Mouse (Mus musculus): ENCODE measurements around the gene Phc3. TPM values are rescaled to one million over a fixed set of nuclear protein-coding genes. Genes with fewer than 3 reads are reported as not detected.

Gene Phc3
- 5.8 and 7.0 TPM in 2 replicates for polyA plus RNA-seq (2015; fragmentation: Nextera tagmentation; extraction: Ambion mirVana)

DNA sequence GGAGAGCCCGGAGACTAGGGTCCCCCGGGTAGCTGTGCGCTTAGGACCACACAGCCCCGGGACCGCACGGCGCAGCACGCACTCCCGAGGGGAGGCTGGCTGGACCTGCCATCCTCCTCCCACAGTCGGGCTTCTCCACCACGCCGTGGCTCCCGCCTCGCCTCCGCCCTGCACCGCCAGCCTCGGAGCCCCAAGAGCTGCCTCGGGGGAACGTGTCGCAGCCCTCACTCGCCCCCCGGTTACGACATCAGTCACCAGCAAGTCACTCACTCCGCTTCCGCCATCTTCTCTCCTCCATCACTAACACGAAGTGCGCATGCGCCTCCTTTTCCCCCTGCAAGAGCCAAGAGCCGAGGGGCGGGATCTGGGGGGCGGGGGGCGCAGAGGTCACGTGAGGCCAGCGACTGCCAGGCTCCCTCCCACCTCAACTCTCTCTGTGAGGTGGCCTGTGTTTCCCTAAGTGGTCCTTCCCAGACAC lies at the start of gene Phc3:
Gene Phc3 (minus strand): TSS at position 312 of the 478 bp plus-strand sequence.
- WGBS: under 1% methylated on average over 27 of the region's 34 CpGs

DNA sequence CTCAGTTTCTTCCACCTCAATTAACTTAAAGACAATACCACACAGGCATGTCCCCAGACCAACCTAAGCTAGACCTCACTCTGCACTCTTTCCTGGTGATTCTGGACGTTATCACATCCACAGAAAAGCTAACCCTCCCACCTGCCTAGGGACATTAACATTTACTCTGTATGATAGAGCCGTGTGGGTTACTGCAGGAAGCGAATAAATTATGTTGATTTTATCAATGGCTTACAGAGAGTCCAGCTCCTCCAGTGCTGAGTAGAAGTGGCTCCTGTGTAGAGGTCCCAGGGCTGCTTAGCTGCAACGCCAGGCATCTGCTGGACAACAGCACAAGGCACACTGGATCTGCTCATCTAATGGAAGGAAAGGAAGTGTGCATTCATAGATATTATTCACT lies 48.4 kb upstream of the Phc3 start:
- peak overlapping the region; percentile 69; the same call in 1 of the 2 replicates for H3K27ac ChIP-seq
- H3K27me3 ChIP-seq: no peaks in the 10 kb centered on the region
- 48% methylated on average over 4 of the region's 4 CpGs for WGBS
- no peak overlapping the region for H3K4me3 ChIP-seq (replicated peaks)
- no peak overlapping the region for H3K4me2 ChIP-seq
- peaks cover 18% of the 10 kb centered on the region for H3K36me3 ChIP-seq
- H3K9me3 ChIP-seq (replicated peaks): no peaks in the 10 kb centered on the region
- no peak overlapping the region for H3K9ac ChIP-seq
- no peak for ATAC-seq (replicated peaks; ENCODE audit: low FRiP score)
- H3K4me1 ChIP-seq: peaks cover 48% of the 10 kb centered on the region

More for the DNA sequence above, at the start of gene Phc3:
- peak within 1 kb of the TSS; percentile 62 for H3K4me2 ChIP-seq
- H3K36me3 ChIP-seq: peaks cover 21% of the 10 kb centered on the region
- no peaks in the 10 kb centered on the region for H3K27me3 ChIP-seq
- ATAC-seq (replicated peaks; ENCODE audit: low FRiP score): peak; percentile 91
- H3K27ac ChIP-seq: peak within 1 kb of the TSS; percentile 86
- peak within 1 kb of the TSS; percentile 93 for H3K4me3 ChIP-seq (replicated peaks)
- H3K9ac ChIP-seq: peak within 1 kb of the TSS; percentile 89
- no peaks in the 10 kb centered on the region for H3K9me3 ChIP-seq (replicated peaks)
- peaks cover 9% of the 10 kb centered on the region for H3K4me1 ChIP-seq

DNA sequence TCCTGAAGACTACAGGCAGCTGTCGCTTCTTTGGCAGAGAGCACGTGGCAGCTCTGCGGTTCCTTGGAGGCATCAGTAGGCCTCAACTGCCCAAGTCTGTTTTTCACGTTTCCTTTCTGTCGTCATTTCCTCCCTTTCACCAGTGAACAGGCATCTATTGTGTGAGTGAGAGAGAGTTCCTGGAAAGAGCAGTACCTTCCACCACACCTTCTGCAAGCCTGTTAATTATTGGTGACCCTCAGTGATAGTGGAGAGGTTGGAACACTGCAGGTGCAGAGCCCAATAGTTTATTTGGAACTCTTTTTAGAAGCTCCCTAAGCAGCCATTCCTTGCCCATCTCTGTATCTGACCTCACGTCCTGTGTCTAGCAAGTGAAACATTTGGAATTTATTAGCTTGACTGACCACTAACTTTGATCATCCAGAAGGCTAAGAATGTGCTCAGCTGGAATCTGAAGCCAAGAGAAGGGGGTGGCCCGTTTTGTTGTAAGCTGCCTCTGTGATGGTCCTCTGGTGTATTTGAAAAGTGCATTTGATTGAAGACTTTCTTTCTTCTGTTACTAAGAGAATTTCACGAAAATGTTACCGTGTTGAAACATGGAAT lies 47.5 kb upstream of the Phc3 start:
- WGBS: 35% methylated on average over 9 of the region's 9 CpGs
- Histone ChIP-seq H3K9me3 (replicated peaks) (no peaks in the 10 kb centered on the region), H3K36me3 (peaks cover 18% of the 10 kb centered on the region), H3K4me2 (no peak overlapping the region), H3K4me1 (peaks cover 41% of the 10 kb centered on the region), H3K4me3 (replicated peaks) (no peak overlapping the region), H3K27me3 (no peaks in the 10 kb centered on the region), H3K9ac (no peak overlapping the region), H3K27ac (peak overlapping the region; percentile 69)
- peak; percentile 35; the same call in 1 of the 2 replicates for ATAC-seq (replicated peaks; ENCODE audit: low FRiP score)

DNA sequence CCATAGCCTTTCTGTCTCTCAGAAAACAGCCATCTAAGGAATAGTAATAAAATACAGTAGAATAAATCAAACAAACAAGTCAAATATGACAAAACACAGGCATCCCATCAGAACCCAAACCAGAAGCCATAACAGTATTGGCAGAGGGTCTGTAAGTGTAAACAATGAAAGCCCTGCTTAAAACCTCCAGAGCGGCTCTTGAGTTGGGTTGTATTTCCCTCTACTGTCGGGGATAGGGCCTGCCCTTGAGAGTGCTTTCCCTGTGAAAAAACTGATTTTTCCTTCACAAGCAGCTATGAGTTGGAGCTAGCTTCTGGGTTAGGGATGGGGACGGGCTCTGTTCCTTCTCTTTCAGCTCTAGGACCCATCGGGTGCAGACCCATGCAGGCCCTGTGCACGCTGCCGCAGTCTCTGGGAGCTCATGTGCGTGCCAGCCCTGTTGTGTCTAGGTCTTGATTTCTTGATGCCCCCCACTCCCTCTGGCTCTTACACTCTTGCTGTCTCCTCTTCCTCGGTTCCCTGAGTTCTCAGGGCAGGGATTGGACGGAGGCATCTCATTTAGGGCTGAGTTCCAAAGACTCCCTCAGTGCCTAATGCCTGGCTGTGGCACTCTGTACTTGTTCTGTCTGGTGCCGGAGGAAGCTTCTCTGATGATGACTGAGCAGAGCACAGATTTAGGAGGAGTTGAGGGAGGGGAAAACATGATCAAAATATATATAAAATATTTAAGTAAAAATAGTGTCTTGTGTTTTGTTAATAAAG lies 46.6 kb upstream of the Phc3 start:
- ATAC-seq (replicated peaks; ENCODE audit: low FRiP score): no peak
- Histone ChIP-seq H3K36me3 (peaks cover 18% of the 10 kb centered on the region), H3K4me1 (peaks cover 41% of the 10 kb centered on the region), H3K27ac (peak overlapping the region; percentile 69), H3K9me3 (replicated peaks) (no peaks in the 10 kb centered on the region), H3K4me3 (replicated peaks) (no peak overlapping the region), H3K4me2 (no peak overlapping the region), H3K27me3 (no peaks in the 10 kb centered on the region), H3K9ac (no peak overlapping the region)
- WGBS: 69% methylated on average over 10 of the region's 10 CpGs

DNA sequence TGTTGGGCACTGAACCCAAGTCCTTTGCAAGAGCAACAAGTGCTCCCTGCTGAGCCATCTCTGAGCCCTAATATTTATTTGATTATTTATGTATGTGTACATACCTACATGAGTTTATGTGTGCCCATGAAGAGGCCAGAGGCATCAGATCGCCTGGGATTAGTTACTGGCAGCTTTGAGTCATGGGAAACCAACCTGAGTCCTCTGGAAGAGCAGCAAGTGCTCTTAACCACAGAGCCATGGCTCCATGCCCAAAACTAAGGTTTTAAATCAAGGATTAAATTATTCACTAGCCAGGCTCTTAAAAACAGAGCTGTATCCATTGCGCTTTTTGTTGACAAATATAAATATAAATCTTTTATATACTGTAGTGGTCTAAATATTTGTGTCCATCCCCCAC lies 45.2 kb upstream of the Phc3 start:
- 83% methylated on average over 2 of the region's 2 CpGs for WGBS
- Histone ChIP-seq H3K4me2 (no peak overlapping the region), H3K27me3 (no peaks in the 10 kb centered on the region), H3K9ac (no peak overlapping the region), H3K36me3 (peaks cover 5% of the 10 kb centered on the region; the same call in 1 of the 2 replicates), H3K27ac (no peak overlapping the region), H3K4me3 (replicated peaks) (no peak overlapping the region), H3K9me3 (replicated peaks) (no peaks in the 10 kb centered on the region), H3K4me1 (peaks cover 41% of the 10 kb centered on the region)
- no peak for ATAC-seq (replicated peaks; ENCODE audit: low FRiP score)

DNA sequence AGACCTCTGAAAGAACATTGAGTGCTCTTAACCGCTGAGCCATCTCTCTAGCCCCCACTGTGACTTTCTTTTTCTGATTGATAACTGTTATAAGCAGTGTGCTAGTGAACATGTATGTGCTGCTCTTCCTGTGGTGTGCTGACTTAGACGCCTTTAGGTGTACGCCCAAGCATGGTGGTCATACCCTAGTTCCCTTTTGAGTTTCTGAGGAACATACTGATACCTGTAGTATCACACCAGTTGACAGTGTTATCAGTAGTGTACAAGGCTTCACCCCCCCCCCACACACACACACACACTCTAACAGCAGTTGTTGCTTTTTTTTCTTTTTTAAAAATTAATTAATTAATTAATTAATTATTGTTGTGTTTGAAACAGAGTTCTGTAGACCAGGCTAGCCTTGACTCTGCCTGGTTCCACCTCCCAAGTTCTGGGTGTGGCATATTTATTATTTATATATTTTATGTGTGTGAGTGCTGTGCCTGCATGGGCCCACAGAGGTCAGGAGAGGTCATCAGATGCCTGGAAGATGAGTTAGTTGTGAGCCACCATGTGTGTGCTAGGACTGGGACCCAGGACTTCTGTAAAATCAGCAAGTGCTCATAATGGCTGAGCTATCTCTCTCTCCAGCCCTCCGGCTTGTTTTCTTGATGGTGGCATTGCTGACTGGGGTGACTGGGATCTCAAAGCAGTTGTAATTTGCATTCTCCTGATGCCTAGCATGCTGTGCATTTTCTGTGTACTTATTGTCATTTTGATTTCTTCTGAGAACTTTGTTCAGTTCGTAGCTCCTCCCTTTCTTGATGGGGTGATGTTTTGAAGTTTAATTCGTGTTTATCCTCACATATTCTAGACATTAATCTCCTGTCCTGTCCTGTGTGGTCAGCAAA lies 35.4 kb upstream of the Phc3 start:
- Histone ChIP-seq H3K4me3 (replicated peaks) (no peak overlapping the region), H3K27me3 (no peaks in the 10 kb centered on the region), H3K9ac (no peak overlapping the region), H3K4me2 (no peak overlapping the region), H3K9me3 (replicated peaks) (no peaks in the 10 kb centered on the region), H3K27ac (no peak overlapping the region), H3K4me1 (peaks cover 16% of the 10 kb centered on the region), H3K36me3 (peaks cover 4% of the 10 kb centered on the region; the same call in 1 of the 2 replicates)
- no peak for ATAC-seq (replicated peaks; ENCODE audit: low FRiP score)
- 77% methylated on average over 6 of the region's 6 CpGs for WGBS

DNA sequence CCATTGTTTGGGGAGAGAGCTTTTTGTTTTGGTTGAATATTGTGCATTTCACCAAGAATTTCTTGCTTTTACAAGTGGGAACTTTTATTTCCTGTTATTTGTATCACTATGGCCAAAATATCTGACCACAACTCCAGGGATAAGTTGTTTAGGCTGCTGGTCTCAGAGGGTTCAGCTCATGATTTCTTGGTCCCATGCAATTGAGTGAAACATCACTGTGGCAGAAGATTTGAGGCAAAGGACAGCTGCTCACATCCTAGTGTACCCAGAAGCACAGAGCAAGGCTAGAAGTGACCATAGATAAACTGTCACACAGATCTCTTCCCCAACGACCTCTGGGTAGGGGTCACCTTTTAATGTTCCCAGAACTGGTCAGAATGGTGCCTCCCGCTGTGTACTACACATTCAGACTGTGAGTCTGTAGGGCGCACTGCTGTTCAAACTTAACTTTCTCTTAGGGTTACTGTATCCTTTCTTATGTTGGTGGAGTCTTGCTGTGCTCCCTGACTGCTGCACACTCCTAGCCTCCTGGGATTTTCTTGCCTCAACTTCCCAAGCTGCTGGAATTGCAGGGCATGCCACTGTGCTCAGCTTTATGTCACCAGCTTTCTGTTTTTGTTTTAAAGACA lies 31.9 kb upstream of the Phc3 start:
- Histone ChIP-seq H3K4me3 (replicated peaks) (no peak overlapping the region), H3K27ac (peak overlapping the region; percentile 32; the same call in 1 of the 2 replicates), H3K4me1 (peaks cover 41% of the 10 kb centered on the region), H3K9ac (no peak overlapping the region), H3K36me3 (peaks cover 4% of the 10 kb centered on the region; the same call in 1 of the 2 replicates), H3K9me3 (replicated peaks) (no peaks in the 10 kb centered on the region), H3K4me2 (no peak overlapping the region), H3K27me3 (no peaks in the 10 kb centered on the region)
- ATAC-seq (replicated peaks; ENCODE audit: low FRiP score): 0 out of 2 replicates have a peak, but pooled peaks have one; percentile 20
- 58% methylated on average over 3 of the region's 3 CpGs for WGBS

DNA sequence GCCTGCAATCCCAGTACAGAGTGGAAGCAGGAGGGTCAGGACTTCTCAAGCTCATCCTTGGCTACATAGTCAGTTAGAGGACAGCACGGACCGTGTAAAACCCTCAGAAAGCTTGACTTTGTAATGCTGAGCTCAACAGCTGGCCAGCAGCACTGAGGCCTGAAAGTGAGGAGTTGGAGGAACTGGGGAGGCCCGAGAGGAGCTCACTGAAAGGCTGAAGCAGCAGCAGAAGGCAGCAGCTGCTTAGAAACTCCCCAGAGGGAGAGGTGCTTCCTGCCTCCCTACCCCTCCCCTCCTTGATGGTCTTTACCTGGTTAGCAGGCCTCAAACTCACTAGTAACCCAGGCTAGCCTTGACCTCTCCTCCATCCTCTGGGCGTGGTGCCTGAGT lies 30.8 kb upstream of the Phc3 start:
- Histone ChIP-seq H3K4me3 (replicated peaks) (no peak overlapping the region), H3K27ac (peak overlapping the region; percentile 85), H3K4me2 (peak overlapping the region; percentile 28; the same call in 1 of the 2 replicates), H3K9me3 (replicated peaks) (no peaks in the 10 kb centered on the region), H3K27me3 (no peaks in the 10 kb centered on the region), H3K36me3 (peaks cover 4% of the 10 kb centered on the region; the same call in 1 of the 2 replicates), H3K9ac (no peak overlapping the region; the same call in 1 of the 2 replicates), H3K4me1 (peaks cover 41% of the 10 kb centered on the region)
- WGBS: 43% methylated on average over 4 of the region's 4 CpGs
- ATAC-seq (replicated peaks; ENCODE audit: low FRiP score): no peak

DNA sequence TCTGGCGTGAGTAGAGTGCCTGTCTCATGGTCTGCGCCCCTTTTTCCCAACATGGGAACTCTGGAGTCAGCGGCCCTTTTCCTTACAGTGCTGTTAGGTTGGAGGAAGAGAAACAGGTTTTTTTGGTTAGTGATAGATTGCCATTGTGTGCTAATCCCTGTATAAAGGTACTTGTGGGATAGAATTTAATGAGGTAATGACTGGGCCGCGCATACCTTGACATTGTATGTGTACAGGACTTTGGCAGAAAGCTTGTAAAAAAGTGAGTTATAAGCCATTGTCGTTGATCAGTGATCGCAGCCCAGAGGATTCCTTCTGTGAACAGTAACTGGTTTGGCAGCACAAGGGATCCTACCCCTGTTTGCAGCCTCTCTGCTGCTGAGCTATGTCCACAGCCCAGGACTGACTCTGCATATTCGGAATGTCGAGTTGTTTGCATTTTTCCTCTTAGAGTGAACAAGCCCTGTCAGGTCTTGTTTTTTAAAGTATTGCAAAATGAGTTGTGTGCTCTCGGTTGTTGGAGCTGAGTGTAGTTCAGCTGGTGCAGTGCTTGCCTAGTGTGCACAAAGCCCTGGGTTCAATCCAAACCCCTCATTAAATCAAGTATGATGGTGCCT lies 30.3 kb upstream of the Phc3 start:
- Histone ChIP-seq H3K27me3 (no peaks in the 10 kb centered on the region), H3K4me1 (peaks cover 45% of the 10 kb centered on the region), H3K27ac (peak overlapping the region; percentile 85), H3K4me2 (peak overlapping the region; percentile 28; the same call in 1 of the 2 replicates), H3K36me3 (peaks cover 4% of the 10 kb centered on the region; the same call in 1 of the 2 replicates), H3K9ac (no peak overlapping the region; the same call in 1 of the 2 replicates), H3K9me3 (replicated peaks) (no peaks in the 10 kb centered on the region), H3K4me3 (replicated peaks) (no peak overlapping the region)
- WGBS: 54% methylated on average over 10 of the region's 10 CpGs
- no peak for ATAC-seq (replicated peaks; ENCODE audit: low FRiP score)

DNA sequence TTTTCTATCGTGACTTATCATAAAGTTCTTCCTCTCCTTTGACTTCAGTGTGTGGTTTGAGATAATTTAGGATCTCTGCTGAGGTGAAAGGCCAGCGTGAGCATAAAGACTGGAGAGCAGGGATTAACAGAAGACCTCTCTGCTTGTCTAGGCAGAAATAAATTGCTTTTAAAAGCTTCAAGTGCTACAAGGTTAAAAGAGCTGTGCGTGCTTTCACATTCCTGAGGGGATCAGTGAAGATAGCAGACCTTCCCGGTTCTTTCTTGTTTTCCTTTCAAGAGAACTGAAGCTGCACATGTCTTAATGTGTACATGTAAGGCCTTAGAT lies 27.4 kb upstream of the Phc3 start:
- Histone ChIP-seq H3K4me3 (replicated peaks) (peak overlapping the region; percentile 94), H3K9me3 (replicated peaks) (no peaks in the 10 kb centered on the region), H3K9ac (peak overlapping the region; percentile 88), H3K27ac (peak overlapping the region; percentile 88; the same call in 1 of the 2 replicates), H3K27me3 (no peaks in the 10 kb centered on the region), H3K36me3 (no peaks in the 10 kb centered on the region), H3K4me2 (peak overlapping the region; percentile 69), H3K4me1 (peaks cover 46% of the 10 kb centered on the region)
- 2% methylated on average over 4 of the region's 4 CpGs for WGBS
- no peak for ATAC-seq (replicated peaks; ENCODE audit: low FRiP score)

All from kidney, embryonic 15.5 days (tissue).